ENCODE assay signal across 18 mouse cellular contexts in genomic region chr4:136800366-136800765, GRCm38 (mm10). TPM values are rescaled to one million over a fixed set of nuclear protein-coding genes. Genes with fewer than 3 reads are reported as not detected.
DNase-seq lines count a peak whose midpoint lies in the region; ATAC-seq lines count a peak whose summit lies in the region.
"Had no signal": no experiment of that assay in that cellular context is flagged by ENCODE, and none has a peak within 500 bp of the region (broad histone marks: within the 10 kb centered on the region; RNA-seq: fewer than 3 reads in every experiment).

No protein-coding gene starts in this region.

- no peaks in the 10 kb centered on the region for H3K9me3 ChIP-seq in intestine, embryonic 16.5 days (ENCODE audit: control insufficient read depth, low read length)
- H3K9me3 ChIP-seq in intestine, embryonic 15.5 days: no peaks in the 10 kb centered on the region
- no peaks in the 10 kb centered on the region for H3K9me3 ChIP-seq in embryonic facial prominence, embryonic 12.5 days
- no peaks in the 10 kb centered on the region for H3K9me3 ChIP-seq in limb, embryonic 13.5 days

- H3K36me3 ChIP-seq in intestine, embryonic 16.5 days (ENCODE audit: control insufficient read depth, insufficient read depth, low read length): no peaks in the 10 kb centered on the region
- no peaks in the 10 kb centered on the region for H3K36me3 ChIP-seq in intestine, embryonic 15.5 days
- no peaks in the 10 kb centered on the region for H3K36me3 ChIP-seq in embryonic facial prominence, embryonic 12.5 days
- H3K36me3 ChIP-seq in limb, embryonic 13.5 days: no peaks in the 10 kb centered on the region

- DNase-seq in embryo, embryonic 10 days (ENCODE audit: low spot score): peak; percentile 59
- no peak for DNase-seq in embryo, embryonic 10.5 days (ENCODE audit: low spot score)
- no peak for DNase-seq in urinary bladder, postnatal 36 days (ENCODE audit: low spot score in 2 of 2)
- no peak for DNase-seq in testis, postnatal 14 days (ENCODE audit: low spot score)
- DNase-seq: adrenal gland, postnatal 14 days; cerebellum, adult 9-11 months; gastrocnemius, postnatal 10 days; heart, postnatal 10 days; kidney, adult 11 months; kidney, postnatal 25 days; lung, embryonic 14.5 days; right cerebral cortex, postnatal 14 days; thymus, postnatal 4 days had no signal

- H3K4me3 ChIP-seq in intestine, embryonic 16.5 days (ENCODE audit: low read length): no peak overlapping the region
- H3K4me3 ChIP-seq in intestine, embryonic 15.5 days (replicated peaks): no peak overlapping the region
- no peak overlapping the region for H3K4me3 ChIP-seq in embryonic facial prominence, embryonic 12.5 days
- H3K4me3 ChIP-seq in limb, embryonic 13.5 days: no peak overlapping the region

- WGBS in intestine, embryonic 16.5 days: 51% methylated on average over 14 of the region's 14 CpGs
- WGBS in intestine, embryonic 15.5 days: 40% methylated on average over 14 of the region's 14 CpGs
- 11% methylated on average over 14 of the region's 14 CpGs for WGBS in embryonic facial prominence, embryonic 12.5 days
- WGBS in limb, embryonic 13.5 days: 15% methylated on average over 14 of the region's 14 CpGs

- no peak overlapping the region; the same call in 1 of the 2 replicates for H3K27ac ChIP-seq in intestine, embryonic 16.5 days (ENCODE audit: low read length)
- no peak overlapping the region for H3K27ac ChIP-seq in intestine, embryonic 15.5 days
- H3K27ac ChIP-seq in embryonic facial prominence, embryonic 12.5 days: peak overlapping the region; percentile 67
- no peak overlapping the region for H3K27ac ChIP-seq in limb, embryonic 13.5 days
- H3K27ac ChIP-seq: macrophage had no signal

- no peak overlapping the region for H3K4me2 ChIP-seq in intestine, embryonic 16.5 days (ENCODE audit: low read depth, low read length)
- H3K4me2 ChIP-seq in intestine, embryonic 15.5 days (replicated peaks): no peak overlapping the region
- H3K4me2 ChIP-seq in embryonic facial prominence, embryonic 12.5 days (replicated peaks): no peak overlapping the region
- H3K4me2 ChIP-seq in limb, embryonic 13.5 days (replicated peaks): no peak overlapping the region; the same call in 1 of the 2 replicates
- H3K4me2 ChIP-seq: lung, embryonic 14.5 days had no signal

- 0 out of 2 replicates have a peak overlapping the region, but pooled peaks have one; percentile 19 for H3K9ac ChIP-seq in intestine, embryonic 16.5 days (ENCODE audit: low read depth, low read length)
- H3K9ac ChIP-seq in intestine, embryonic 15.5 days: no peak overlapping the region
- no peak overlapping the region for H3K9ac ChIP-seq in embryonic facial prominence, embryonic 12.5 days
- H3K9ac ChIP-seq in limb, embryonic 13.5 days: 0 out of 2 replicates have a peak overlapping the region, but pooled peaks have one; percentile 25
- H3K9ac ChIP-seq: lung, embryonic 14.5 days had no signal

- H3K27me3 ChIP-seq in intestine, embryonic 16.5 days (replicated peaks; ENCODE audit: control insufficient read depth, insufficient read depth, low read length): no peaks in the 10 kb centered on the region
- no peaks in the 10 kb centered on the region for H3K27me3 ChIP-seq in intestine, embryonic 15.5 days (replicated peaks)
- no peaks in the 10 kb centered on the region for H3K27me3 ChIP-seq in embryonic facial prominence, embryonic 12.5 days
- H3K27me3 ChIP-seq in limb, embryonic 13.5 days: 0 out of 2 replicates have a peak, but pooled peaks cover 3% of the 10 kb centered on the region

- H3K4me1 ChIP-seq in intestine, embryonic 16.5 days (ENCODE audit: control insufficient read depth, insufficient read depth, low read length): peaks cover 45% of the 10 kb centered on the region
- H3K4me1 ChIP-seq in intestine, embryonic 15.5 days (replicated peaks): peaks cover 53% of the 10 kb centered on the region
- H3K4me1 ChIP-seq in embryonic facial prominence, embryonic 12.5 days: peaks cover 61% of the 10 kb centered on the region
- peaks cover 64% of the 10 kb centered on the region for H3K4me1 ChIP-seq in limb, embryonic 13.5 days

- ATAC-seq in intestine, embryonic 16.5 days: no peak
- no peak for ATAC-seq in intestine, embryonic 15.5 days
- no peak for ATAC-seq in embryonic facial prominence, embryonic 12.5 days (ENCODE audit: insufficient number of reproducible peaks, insufficient read depth, low FRiP score, low TSS enrichment)
- ATAC-seq in limb, embryonic 13.5 days (ENCODE audit: low FRiP score, low read depth): no peak

RNA-seq across cellular contexts. Expression of gene Ephb2, which starts 35.4 kb away (rescaled TPM):
- 3.1 and 3.5 TPM in 2 replicates for polyA plus RNA-seq in intestine, embryonic 16.5 days (2015; fragmentation: Nextera tagmentation; extraction: Ambion mirVana)
- polyA plus RNA-seq in intestine, embryonic 15.5 days (2015; fragmentation: Nextera tagmentation; extraction: Ambion mirVana): 8.2 and 8.9 TPM in 2 replicates
- polyA plus RNA-seq in embryonic facial prominence, embryonic 12.5 days (2016; fragmentation: Nextera tagmentation; extraction: Ambion mirVana): 17.1 and 20.7 TPM in 2 replicates
- 10.3 and 10.9 TPM in 2 replicates for polyA plus RNA-seq in limb, embryonic 13.5 days (2015; fragmentation: Nextera tagmentation; extraction: Ambion mirVana)

Comparison
In these comparisons a context has a peak if more than half of its experiments do, and no peak if none do; other contexts are left out.
1. H3K9ac ChIP-seq: peak in intestine, embryonic 16.5 days (single experiment) and limb, embryonic 13.5 days (single experiment); none in intestine, embryonic 15.5 days (single experiment) and embryonic facial prominence, embryonic 12.5 days (single experiment).